Mouse (Mus musculus): ENCODE measurements at regions not wholly inside any gene's neighbourhood (a gene's known extent, or its start where the extent isn't known, plus 50 kb on each side); places are given as distances from the start of the nearest gene placed in this dataset.
A peak's percentile ranks its signal among the peaks of the same experiment; 100 is the strongest.

- no peak overlapping the region for H3K27ac ChIP-seq (replicated peaks; ENCODE audit: insufficient read depth, low read depth, low read length)
- H3K79me2 ChIP-seq (ENCODE audit: control insufficient read depth, insufficient read depth, low read length): no peaks in the 10 kb centered on the region
- 80% methylated on average over 5 of the region's 5 CpGs for WGBS
- no peak overlapping the region for H3K4me3 ChIP-seq (ENCODE audit: insufficient read depth, low read depth, low read length)
- H3K9ac ChIP-seq (ENCODE audit: low read depth, low read length): no peak overlapping the region
- no peaks in the 10 kb centered on the region for H3K27me3 ChIP-seq (ENCODE audit: control insufficient read depth, insufficient read depth, low read length)
- no peak for TF ChIP-seq CTCF (IDR thresholded peaks at IDR 0.05; ENCODE audit: low read depth, low read length)
- no peak for TF ChIP-seq POLR2A (IDR thresholded peaks at IDR 0.05; ENCODE audit: extremely low read depth, insufficient read depth, low read length)
- no peak for DNase-seq (ENCODE audit: extremely low read depth, low read depth, low spot score)
- H3K36me3 ChIP-seq (ENCODE audit: control insufficient read depth, insufficient read depth, low read length): no peaks in the 10 kb centered on the region
- no peaks in the 10 kb centered on the region for H3K4me1 ChIP-seq (ENCODE audit: control insufficient read depth, insufficient read depth, low read length)
These were observed 527.0 kb downstream of the Arl4a start for GRCm38 (mm10) chr12:39510855-39511254.

GRCm38 (mm10) chr12:39510073-39510812 lies 527.6 kb downstream of the Arl4a start:
- TF ChIP-seq POLR2A (IDR thresholded peaks at IDR 0.05; ENCODE audit: extremely low read depth, insufficient read depth, low read length) (no peak), CTCF (IDR thresholded peaks at IDR 0.05; ENCODE audit: low read depth, low read length) (peak; percentile 56)
- H3K36me3 ChIP-seq (ENCODE audit: control insufficient read depth, insufficient read depth, low read length): no peaks in the 10 kb centered on the region
- H3K4me3 ChIP-seq (ENCODE audit: insufficient read depth, low read depth, low read length): no peak overlapping the region
- H3K27me3 ChIP-seq (ENCODE audit: control insufficient read depth, insufficient read depth, low read length): no peaks in the 10 kb centered on the region
- H3K9ac ChIP-seq (ENCODE audit: low read depth, low read length): no peak overlapping the region
- no peaks in the 10 kb centered on the region for H3K4me1 ChIP-seq (ENCODE audit: control insufficient read depth, insufficient read depth, low read length)
- DNase-seq (ENCODE audit: extremely low read depth, low read depth, low spot score): peak; percentile 56
- 30% methylated on average over 13 of the region's 13 CpGs for WGBS
- H3K27ac ChIP-seq (replicated peaks; ENCODE audit: insufficient read depth, low read depth, low read length): no peak overlapping the region
- no peaks in the 10 kb centered on the region for H3K79me2 ChIP-seq (ENCODE audit: control insufficient read depth, insufficient read depth, low read length)

- Histone ChIP-seq H3K4me3 (ENCODE audit: insufficient read depth, low read depth, low read length) (no peak overlapping the region), H3K27ac (replicated peaks; ENCODE audit: insufficient read depth, low read depth, low read length) (no peak overlapping the region), H3K79me2 (ENCODE audit: control insufficient read depth, insufficient read depth, low read length) (no peaks in the 10 kb centered on the region), H3K4me1 (ENCODE audit: control insufficient read depth, insufficient read depth, low read length) (no peaks in the 10 kb centered on the region), H3K27me3 (ENCODE audit: control insufficient read depth, insufficient read depth, low read length) (no peaks in the 10 kb centered on the region), H3K9ac (ENCODE audit: low read depth, low read length) (no peak overlapping the region), H3K36me3 (ENCODE audit: control insufficient read depth, insufficient read depth, low read length) (no peaks in the 10 kb centered on the region)
- 40% methylated on average over 2 of the region's 2 CpGs for WGBS
- peak; percentile 21 for DNase-seq (ENCODE audit: extremely low read depth, low read depth, low spot score)
- TF ChIP-seq CTCF (IDR thresholded peaks at IDR 0.05; ENCODE audit: low read depth, low read length) (no peak), POLR2A (IDR thresholded peaks at IDR 0.05; ENCODE audit: extremely low read depth, insufficient read depth, low read length) (no peak)
These were observed 541.6 kb downstream of the Arl4a start for GRCm38 (mm10) chr12:39496203-39496602.

- peak; percentile 29 for DNase-seq (ENCODE audit: extremely low read depth, low read depth, low spot score)
- Histone ChIP-seq H3K9ac (ENCODE audit: low read depth, low read length) (no peak overlapping the region), H3K4me3 (ENCODE audit: insufficient read depth, low read depth, low read length) (no peak overlapping the region), H3K4me1 (ENCODE audit: control insufficient read depth, insufficient read depth, low read length) (no peaks in the 10 kb centered on the region), H3K79me2 (ENCODE audit: control insufficient read depth, insufficient read depth, low read length) (no peaks in the 10 kb centered on the region), H3K27me3 (ENCODE audit: control insufficient read depth, insufficient read depth, low read length) (no peaks in the 10 kb centered on the region), H3K36me3 (ENCODE audit: control insufficient read depth, insufficient read depth, low read length) (no peaks in the 10 kb centered on the region), H3K27ac (replicated peaks; ENCODE audit: insufficient read depth, low read depth, low read length) (no peak overlapping the region)
- no peak for TF ChIP-seq CTCF (IDR thresholded peaks at IDR 0.05; ENCODE audit: low read depth, low read length)
- TF ChIP-seq POLR2A (IDR thresholded peaks at IDR 0.05; ENCODE audit: extremely low read depth, insufficient read depth, low read length): no peak
- WGBS: 72% methylated on average over 6 of the region's 6 CpGs
These were observed 544.1 kb downstream of the Arl4a start for GRCm38 (mm10) chr12:39493578-39494218.

- 73% methylated on average over 8 of the region's 8 CpGs for WGBS
- Histone ChIP-seq H3K4me1 (ENCODE audit: control insufficient read depth, insufficient read depth, low read length) (no peaks in the 10 kb centered on the region), H3K27me3 (ENCODE audit: control insufficient read depth, insufficient read depth, low read length) (no peaks in the 10 kb centered on the region), H3K4me3 (ENCODE audit: insufficient read depth, low read depth, low read length) (no peak overlapping the region), H3K79me2 (ENCODE audit: control insufficient read depth, insufficient read depth, low read length) (no peaks in the 10 kb centered on the region), H3K9ac (ENCODE audit: low read depth, low read length) (no peak overlapping the region), H3K36me3 (ENCODE audit: control insufficient read depth, insufficient read depth, low read length) (no peaks in the 10 kb centered on the region), H3K27ac (replicated peaks; ENCODE audit: insufficient read depth, low read depth, low read length) (no peak overlapping the region)
- no peak for TF ChIP-seq CTCF (IDR thresholded peaks at IDR 0.05; ENCODE audit: low read depth, low read length)
- no peak for TF ChIP-seq POLR2A (IDR thresholded peaks at IDR 0.05; ENCODE audit: extremely low read depth, insufficient read depth, low read length)
- no peak for DNase-seq (ENCODE audit: extremely low read depth, low read depth, low spot score)
These were observed 544.7 kb downstream of the Arl4a start for GRCm38 (mm10) chr12:39493114-39493513.

GRCm38 (mm10) chr12:39472984-39473383 lies 564.8 kb downstream of the Arl4a start:
- no peaks in the 10 kb centered on the region for H3K27me3 ChIP-seq (ENCODE audit: control insufficient read depth, insufficient read depth, low read length)
- H3K4me3 ChIP-seq (ENCODE audit: insufficient read depth, low read depth, low read length): no peak overlapping the region
- no peak overlapping the region for H3K9ac ChIP-seq (ENCODE audit: low read depth, low read length)

More at GRCm38 (mm10) chr12:39472984-39473383, 564.8 kb downstream of the Arl4a start:
- TF ChIP-seq CTCF (IDR thresholded peaks at IDR 0.05; ENCODE audit: low read depth, low read length) (no peak), POLR2A (IDR thresholded peaks at IDR 0.05; ENCODE audit: extremely low read depth, insufficient read depth, low read length) (no peak)
- H3K4me1 ChIP-seq (ENCODE audit: control insufficient read depth, insufficient read depth, low read length): no peaks in the 10 kb centered on the region
- no peaks in the 10 kb centered on the region for H3K36me3 ChIP-seq (ENCODE audit: control insufficient read depth, insufficient read depth, low read length)
- no peak for DNase-seq (ENCODE audit: extremely low read depth, low read depth, low spot score)
- no peak overlapping the region for H3K27ac ChIP-seq (replicated peaks; ENCODE audit: insufficient read depth, low read depth, low read length)
- H3K79me2 ChIP-seq (ENCODE audit: control insufficient read depth, insufficient read depth, low read length): no peaks in the 10 kb centered on the region
